Mouse (Mus musculus) layer of hippocampus, adult 11-12 months (tissue): Measurements from ENCODE around the gene Prkca.

Source experiments
- DNase-seq: peaks from one replicate; pipeline ENCODE4 v3.0.0; 2022; ENCODE audit warnings: low spot score

The Prkca gene

GRCm38 (mm10) chr11:108343789-108344462 is at the start of gene Prkca:
TSS of gene Prkca (minus strand) at chr11:108343928.
- peak; percentile 97 for DNase-seq

- no peak for DNase-seq
Observed at GRCm38 (mm10) chr11:108385666-108386024, 41.9 kb upstream of the Prkca start.

GRCm38 (mm10) chr11:108384920-108385665 is 41.4 kb upstream of the Prkca start:
- DNase-seq: no peak

GRCm38 (mm10) chr11:108382664-108383063 is 38.9 kb upstream of the Prkca start:
- DNase-seq: no peak

- no peak for DNase-seq
Observed at GRCm38 (mm10) chr11:108378363-108378751, 34.6 kb upstream of the Prkca start.

GRCm38 (mm10) chr11:108377680-108378362 is 34.1 kb upstream of the Prkca start:
- peak; percentile 84 for DNase-seq

- DNase-seq: no peak
Observed at GRCm38 (mm10) chr11:108376815-108377214, 33.1 kb upstream of the Prkca start.

GRCm38 (mm10) chr11:108367046-108367445 is 23.3 kb upstream of the Prkca start:
- DNase-seq: no peak

GRCm38 (mm10) chr11:108365600-108365999 is 21.9 kb upstream of the Prkca start:
- DNase-seq: no peak

- no peak for DNase-seq
Observed at GRCm38 (mm10) chr11:108364945-108365589, 21.3 kb upstream of the Prkca start.

- no peak for DNase-seq
Observed at GRCm38 (mm10) chr11:108363991-108364390, 20.3 kb upstream of the Prkca start.

GRCm38 (mm10) chr11:108362965-108363364 is 19.2 kb upstream of the Prkca start:
- no peak for DNase-seq

- no peak for DNase-seq
Observed at GRCm38 (mm10) chr11:108360983-108361382, 17.3 kb upstream of the Prkca start.

- no peak for DNase-seq
Observed at GRCm38 (mm10) chr11:108358911-108359310, 15.2 kb upstream of the Prkca start.

GRCm38 (mm10) chr11:108356020-108356419 is 12.3 kb upstream of the Prkca start:
- no peak for DNase-seq

- DNase-seq: no peak
Observed at GRCm38 (mm10) chr11:108352842-108353388, 9.2 kb upstream of the Prkca start.

GRCm38 (mm10) chr11:108350799-108351198 is 7.1 kb upstream of the Prkca start:
- DNase-seq: no peak

GRCm38 (mm10) chr11:108345321-108345720 is 1.6 kb upstream of the Prkca start:
- no peak for DNase-seq

- no peak for DNase-seq
Observed at GRCm38 (mm10) chr11:108344759-108345158, 1.0 kb upstream of the Prkca start.

- peak; percentile 38 for DNase-seq
Observed at GRCm38 (mm10) chr11:108342781-108343768, 653 bp downstream of the Prkca start, which contains the start of gene Apoh. TSS of gene Apoh (plus strand) at chr11:108343354.

GRCm38 (mm10) chr11:108341783-108342182 is 1.9 kb downstream of the Prkca start:
- DNase-seq: no peak
